Mouse (Mus musculus) megakaryocyte-erythroid progenitor cell, adult 5-6 weeks (primary cell): ENCODE data around the gene Gnptg. TPM values are rescaled to one million over a fixed set of nuclear protein-coding genes. Genes with fewer than 3 reads are reported as not detected.

Experiments
- ATAC-seq: replicated peaks from 2 replicates; pipeline ENCODE4 v1.8.0; 2016; ENCODE audit warnings: mild to moderate bottlenecking, inconsistent platforms; ENCODE audit not compliant: severe bottlenecking, poor library complexity, low FRiP score, low TSS enrichment
- total RNA-seq, 2 experiments: library from RNA; stranded (forward) in 1 of 2; stranded (reverse) in 1 of 2; fragments of 200-1000, 215-1000 nt in 1 of 2; fragments of >200 nt in 1 of 2; fragmentation: Nextera tagmentation in 1 of 2; gene quantifications; 2 replicates each; pipeline ENCODE4 v1.2.3; 2014 to 2017

Gnptg gene
- total RNA-seq, 2 experiments from 2014 or later, result 12.9 to 14.2 TPM

GRCm38 (mm10) chr17:25210680-25211466 is 29.1 kb downstream of the Gnptg start:
- no peak for ATAC-seq

GRCm38 (mm10) chr17:25210006-25210405 is 29.9 kb downstream of the Gnptg start:
- no peak for ATAC-seq

DNA sequence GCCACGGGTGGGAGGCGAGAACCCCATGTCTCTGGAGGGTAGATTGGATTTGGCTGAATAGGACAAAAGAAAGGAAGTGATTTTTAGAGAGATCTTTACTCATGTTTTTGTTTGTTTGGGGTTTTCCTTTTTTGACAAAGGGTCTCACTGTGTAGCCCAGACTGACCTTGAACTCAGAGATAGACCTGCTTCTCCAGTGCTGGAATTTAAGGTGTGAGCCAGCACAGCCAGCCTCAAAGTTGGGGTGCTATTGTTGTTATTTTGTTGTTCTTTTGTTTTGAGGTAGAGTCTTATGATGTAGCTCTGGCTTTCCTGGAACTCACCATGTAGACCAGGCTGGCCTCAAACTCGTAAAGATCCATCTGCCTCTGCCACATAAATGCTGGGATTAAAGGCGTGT is 37.5 kb downstream of the Gnptg start:
- no peak for ATAC-seq

DNA sequence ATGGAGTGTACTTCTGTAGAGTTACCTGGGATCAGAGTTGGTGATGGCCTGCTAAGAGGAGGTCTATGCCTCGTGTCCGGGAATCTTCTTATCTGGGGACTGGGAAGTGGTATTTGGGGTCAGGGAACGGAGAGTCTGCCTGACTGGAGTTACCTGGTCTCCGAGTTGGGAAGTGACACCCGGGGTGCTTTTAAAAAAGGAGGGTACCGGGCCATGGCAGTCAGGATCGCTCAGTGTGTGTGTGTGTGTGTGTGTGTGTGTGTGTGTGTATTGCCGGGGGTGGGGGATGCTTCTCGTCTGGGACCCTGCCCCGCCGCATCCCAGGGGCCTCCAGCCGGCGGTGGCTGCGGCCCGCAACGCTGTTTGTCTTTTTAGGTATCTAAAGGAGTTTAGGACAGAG is 50.8 kb downstream of the Gnptg start:
- ATAC-seq, result no peak

GRCm38 (mm10) chr17:25188150-25189031 is 51.5 kb downstream of the Gnptg start, which contains the start of gene Unkl:
Unkl (plus strand) TSS chr17:25188397.
- ATAC-seq, result no peak

DNA sequence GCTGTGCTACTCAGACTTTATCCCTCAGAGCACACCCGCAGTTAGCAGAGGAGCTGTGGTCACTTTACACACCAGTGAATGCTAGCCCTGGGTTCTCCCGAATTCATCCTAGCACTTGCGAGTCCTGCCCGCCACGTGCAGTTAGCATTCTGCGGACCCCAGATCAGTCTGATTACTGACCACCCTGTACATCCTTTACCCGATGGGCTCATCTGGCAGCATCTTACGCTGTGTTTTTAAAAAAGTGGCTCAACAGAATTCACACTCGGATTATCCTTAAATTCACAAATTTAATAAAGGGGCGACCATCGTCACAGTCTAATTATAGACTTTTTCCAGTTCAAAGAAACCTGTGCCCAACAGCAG is 52.2 kb downstream of the Gnptg start:
- ATAC-seq, result no peak

DNA sequence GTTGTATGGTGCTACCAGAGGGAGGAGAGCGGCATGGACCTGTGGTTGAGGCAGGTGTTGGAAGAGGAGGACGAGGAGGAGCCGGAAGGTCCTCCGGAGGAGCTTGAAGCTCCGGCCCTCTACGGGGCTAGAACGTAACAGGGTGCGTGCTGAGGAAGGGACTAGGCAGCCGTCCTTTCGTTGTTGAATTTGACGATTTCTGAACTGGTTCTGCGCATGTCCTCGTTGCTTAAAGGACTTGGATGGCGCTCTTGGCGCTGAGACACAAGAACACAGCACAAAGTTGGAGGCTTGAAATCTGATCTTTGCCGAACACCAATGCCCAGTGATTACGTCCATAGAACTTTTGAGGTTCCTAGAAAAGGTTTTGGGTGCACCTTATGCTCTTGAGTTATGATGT is 55.0 kb downstream of the Gnptg start:
- ATAC-seq, result peak; percentile 10

DNA sequence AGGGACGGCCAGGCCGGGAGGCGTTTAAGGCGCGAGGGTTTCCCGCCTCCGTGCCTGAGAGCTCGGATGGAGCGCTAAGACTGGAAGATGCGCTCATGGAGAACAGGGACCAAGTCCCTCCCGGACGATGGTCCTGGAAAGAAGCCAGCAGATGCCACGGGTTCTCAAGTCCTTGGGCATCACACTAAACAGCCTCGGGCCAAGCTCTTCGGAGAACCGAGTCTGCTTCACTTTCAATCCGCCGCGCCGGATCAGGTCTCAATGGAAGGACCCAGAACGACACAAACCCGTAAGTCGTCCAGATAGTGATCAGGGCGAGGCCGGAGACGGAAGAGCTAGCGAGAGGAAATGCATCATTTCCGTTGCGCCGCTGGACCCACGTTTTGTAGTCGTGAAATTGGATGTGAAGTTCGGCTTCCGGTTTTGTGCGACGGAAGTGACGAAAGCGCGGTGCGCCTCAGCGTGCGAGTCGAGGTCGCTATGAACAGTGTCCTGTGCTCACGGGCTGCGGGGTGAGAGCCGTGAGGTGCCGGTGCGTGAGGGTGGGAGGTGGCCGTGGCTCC is 55.7 kb downstream of the Gnptg start, which contains the start of gene BC003965:
Gene BC003965 (plus strand): TSS at position 426 of the 563 bp plus-strand sequence.
- peak; percentile 87 for ATAC-seq

Other genes starting within 250 kb of the Gnptg start
- 31.2 and 38.1 TPM in 2 replicates for gene Cramp1l, start 224.3 kb downstream of the Gnptg start, total RNA-seq (2014; fragmentation: Nextera tagmentation)
- 10.1 and 10.9 TPM in 2 replicates for gene Cramp1l, start 224.3 kb downstream of the Gnptg start, total RNA-seq (2017)
- gene Ift140, start 224.0 kb downstream of the Gnptg start, total RNA-seq (2014; fragmentation: Nextera tagmentation), result 32.0 and 32.1 TPM in 2 replicates
- gene Ift140, start 224.0 kb downstream of the Gnptg start, total RNA-seq (2017), result 27.6 and 33.9 TPM in 2 replicates
- gene Tmem204, start 156.5 kb downstream of the Gnptg start, total RNA-seq (2014; fragmentation: Nextera tagmentation), result not detected in 2 replicates
- gene Tmem204, start 156.5 kb downstream of the Gnptg start, total RNA-seq (2017), result not detected in 2 replicates
- gene Telo2, start 124.2 kb downstream of the Gnptg start, total RNA-seq (2014; fragmentation: Nextera tagmentation), result 53.3 and 77.5 TPM in 2 replicates
- gene Telo2, start 124.2 kb downstream of the Gnptg start, total RNA-seq (2017), result 38.5 and 38.9 TPM in 2 replicates
- not detected in 2 replicates for gene Ptx4, start 119.4 kb downstream of the Gnptg start, total RNA-seq (2014; fragmentation: Nextera tagmentation)
- gene Ptx4, start 119.4 kb downstream of the Gnptg start, total RNA-seq (2017), result 2.4 TPM in 1 of 2 replicates, not detected in the other
- gene Clcn7, start 106.7 kb downstream of the Gnptg start, total RNA-seq (2014; fragmentation: Nextera tagmentation), result 17.6 and 18.7 TPM in 2 replicates
- 5.9 and 10.9 TPM in 2 replicates for gene Clcn7, start 106.7 kb downstream of the Gnptg start, total RNA-seq (2017)
- 0.33 TPM in 1 of 2 replicates, not detected in the other for gene Ccdc154, start 77.7 kb downstream of the Gnptg start, total RNA-seq (2014; fragmentation: Nextera tagmentation)
- not detected in 2 replicates for gene Ccdc154, start 77.7 kb downstream of the Gnptg start, total RNA-seq (2017)
- gene Gm38655, start 64.7 kb downstream of the Gnptg start, total RNA-seq (2014; fragmentation: Nextera tagmentation), result not detected in 2 replicates
- not detected in 2 replicates for gene Gm38655, start 64.7 kb downstream of the Gnptg start, total RNA-seq (2017)
- gene BC003965, start 55.6 kb downstream of the Gnptg start, total RNA-seq (2014; fragmentation: Nextera tagmentation), result 25.4 and 34.8 TPM in 2 replicates
- gene BC003965, start 55.6 kb downstream of the Gnptg start, total RNA-seq (2017), result 16.3 and 18.3 TPM in 2 replicates
- gene Unkl, start 51.7 kb downstream of the Gnptg start, total RNA-seq (2014; fragmentation: Nextera tagmentation), result 11.5 and 20.5 TPM in 2 replicates
- gene Unkl, start 51.7 kb downstream of the Gnptg start, total RNA-seq (2017), result 9.8 and 14.2 TPM in 2 replicates
- gene Tsr3, start within 50 bp of the Gnptg start, total RNA-seq (2014; fragmentation: Nextera tagmentation), result 20.1 and 29.2 TPM in 2 replicates
- gene Tsr3, start within 50 bp of the Gnptg start, total RNA-seq (2017), result 33.3 and 33.7 TPM in 2 replicates
- 1.4 TPM in 1 of 2 replicates, not detected in the other for gene Baiap3, start 16.2 kb upstream of the Gnptg start, total RNA-seq (2014; fragmentation: Nextera tagmentation)
- 2.7 TPM in 1 of 2 replicates, not detected in the other for gene Baiap3, start 16.2 kb upstream of the Gnptg start, total RNA-seq (2017)
- gene Ube2i, start 34.5 kb upstream of the Gnptg start, total RNA-seq (2014; fragmentation: Nextera tagmentation), result 430 and 467 TPM in 2 replicates
- 338 and 373 TPM in 2 replicates for gene Ube2i, start 34.5 kb upstream of the Gnptg start, total RNA-seq (2017)
- not detected in 2 replicates for gene Prss34, start 58.3 kb upstream of the Gnptg start, total RNA-seq (2014; fragmentation: Nextera tagmentation)
- 0.72 TPM in 1 of 2 replicates, not detected in the other for gene Prss34, start 58.3 kb upstream of the Gnptg start, total RNA-seq (2017)
- not detected in 2 replicates for gene Prss28, start 68.5 kb upstream of the Gnptg start, total RNA-seq (2014; fragmentation: Nextera tagmentation)
- gene Prss28, start 68.5 kb upstream of the Gnptg start, total RNA-seq (2017), result not detected in 2 replicates
- gene Prss29, start 78.5 kb upstream of the Gnptg start, total RNA-seq (2014; fragmentation: Nextera tagmentation), result not detected in 2 replicates
- gene Prss29, start 78.5 kb upstream of the Gnptg start, total RNA-seq (2017), result not detected in 2 replicates
- not detected in 2 replicates for gene Tpsab1, start 105.4 kb upstream of the Gnptg start, total RNA-seq (2014; fragmentation: Nextera tagmentation)
- gene Tpsab1, start 105.4 kb upstream of the Gnptg start, total RNA-seq (2017), result not detected in 2 replicates
- not detected in 2 replicates for gene Tpsb2, start 126.2 kb upstream of the Gnptg start, total RNA-seq (2014; fragmentation: Nextera tagmentation)
- not detected in 2 replicates for gene Tpsb2, start 126.2 kb upstream of the Gnptg start, total RNA-seq (2017)
- not detected in 2 replicates for gene Tpsg1, start 129.1 kb upstream of the Gnptg start, total RNA-seq (2014; fragmentation: Nextera tagmentation)
- not detected in 2 replicates for gene Tpsg1, start 129.1 kb upstream of the Gnptg start, total RNA-seq (2017)
- 0.67 and 3.8 TPM in 2 replicates for gene Cacna1h, start 193.7 kb upstream of the Gnptg start, total RNA-seq (2014; fragmentation: Nextera tagmentation)
- 0.15 TPM in 1 of 2 replicates, not detected in the other for gene Cacna1h, start 193.7 kb upstream of the Gnptg start, total RNA-seq (2017)
- gene Tekt4, start 214.5 kb upstream of the Gnptg start, total RNA-seq (2014; fragmentation: Nextera tagmentation), result not detected in 2 replicates
- gene Tekt4, start 214.5 kb upstream of the Gnptg start, total RNA-seq (2017), result not detected in 2 replicates